Comparison of ENCODE assay signal across 11 mouse cellular contexts in the genomic region with DNA sequence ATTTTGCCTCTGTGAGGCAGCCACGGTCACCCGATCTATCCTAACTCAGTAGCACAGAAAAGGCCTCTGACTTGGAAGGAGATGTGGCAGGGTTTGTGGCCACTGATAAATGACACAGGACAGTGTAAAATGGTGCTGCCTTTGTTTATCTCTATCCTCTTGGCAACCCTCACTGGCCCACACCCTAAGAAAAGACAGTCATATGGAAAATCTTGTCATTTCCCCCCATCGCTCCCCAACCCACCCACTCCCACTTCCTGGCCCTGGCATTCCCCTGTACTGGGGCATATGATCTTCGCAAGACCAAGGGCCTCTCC. TPM values are rescaled to one million over a fixed set of nuclear protein-coding genes. Genes with fewer than 3 reads are reported as not detected.
DNase-seq lines count a peak whose midpoint lies in the region; ATAC-seq and TF ChIP-seq lines count a peak whose summit lies in the region.
"Had no signal": no experiment of that assay in that cellular context is flagged by ENCODE, and none has a peak within 500 bp of the region (broad histone marks: within the 10 kb centered on the region; RNA-seq: fewer than 3 reads in every experiment).

No protein-coding gene starts in this region.

- peak overlapping the region; percentile 70 for H3K27ac ChIP-seq in lung, postnatal 0 days (ENCODE audit: low read length)
- peak overlapping the region; percentile 93 for H3K27ac ChIP-seq in heart, embryonic 16.5 days (ENCODE audit: low read length)
- H3K27ac ChIP-seq in limb, embryonic 11.5 days (replicated peaks; ENCODE audit: low read depth, low read length): no peak overlapping the region
- H3K27ac ChIP-seq in stomach, embryonic 14.5 days (ENCODE audit: low read length): peak overlapping the region; percentile 72; the same call in 1 of the 2 replicates
- H3K27ac ChIP-seq: hindbrain, embryonic 15.5 days had no signal

- DNase-seq in lung, postnatal 0 days (ENCODE audit: low spot score): no peak
- DNase-seq in lung, postnatal 10 days: no peak
- DNase-seq in limb, embryonic 11.5 days (ENCODE audit: low spot score): no peak
- no peak for DNase-seq in left cerebral cortex, adult 18-20 months (ENCODE audit: low spot score in 2 of 2)
- DNase-seq in right cerebral cortex, adult 18-20 months: no peak
- DNase-seq: adrenal gland, postnatal 25 days; gastrocnemius, postnatal 10 days had no signal

- no peak overlapping the region for H3K9ac ChIP-seq in lung, postnatal 0 days (replicated peaks; ENCODE audit: low read depth)
- peak overlapping the region; percentile 57 for H3K9ac ChIP-seq in heart, embryonic 16.5 days (ENCODE audit: low read length)
- peak overlapping the region; percentile 30; the same call in 1 of the 2 replicates for H3K9ac ChIP-seq in limb, embryonic 11.5 days (ENCODE audit: low read length)
- no peak overlapping the region for H3K9ac ChIP-seq in stomach, embryonic 14.5 days (replicated peaks; ENCODE audit: low read depth, low read length)
- H3K9ac ChIP-seq: hindbrain, embryonic 15.5 days had no signal

- peak; percentile 21; the same call in 1 of the 2 replicates for TF ChIP-seq EP300 in lung, postnatal 0 days (IDR thresholded peaks at IDR 0.05)

- H3K9me3 ChIP-seq in lung, postnatal 0 days (ENCODE audit: low read length): no peaks in the 10 kb centered on the region
- H3K9me3 ChIP-seq in heart, embryonic 16.5 days (replicated peaks; ENCODE audit: control insufficient read depth, low read length): no peaks in the 10 kb centered on the region
- H3K9me3 ChIP-seq in limb, embryonic 11.5 days (ENCODE audit: control insufficient read depth, low read length): no peaks in the 10 kb centered on the region
- H3K9me3 ChIP-seq in stomach, embryonic 14.5 days (ENCODE audit: control insufficient read depth, low read depth, low read length): no peaks in the 10 kb centered on the region
- H3K9me3 ChIP-seq: hindbrain, embryonic 15.5 days had no signal

- TF ChIP-seq CTCF in lung, postnatal 0 days (IDR thresholded peaks at IDR 0.05): no peak

- ATAC-seq in lung, postnatal 0 days: peak; percentile 46
- ATAC-seq in heart, embryonic 16.5 days (replicated peaks; ENCODE audit: extremely low read depth, insufficient read depth, low FRiP score): no peak
- ATAC-seq in limb, embryonic 11.5 days (ENCODE audit: insufficient number of reproducible peaks, low FRiP score, low TSS enrichment, low read depth): no peak
- no peak for ATAC-seq in stomach, embryonic 14.5 days (ENCODE audit: insufficient number of reproducible peaks, insufficient read depth, low FRiP score, low read depth)
- ATAC-seq: forebrain, embryonic 14.5 days had no signal

- H3K4me2 ChIP-seq in lung, postnatal 0 days (replicated peaks; ENCODE audit: low read depth, low read length): no peak overlapping the region
- no peak overlapping the region for H3K4me2 ChIP-seq in heart, embryonic 16.5 days (ENCODE audit: low read depth, low read length)
- H3K4me2 ChIP-seq in limb, embryonic 11.5 days (ENCODE audit: low read depth, severe bottlenecking): no peak overlapping the region
- H3K4me2 ChIP-seq in stomach, embryonic 14.5 days (replicated peaks; ENCODE audit: low read depth, low read length): no peak overlapping the region
- H3K4me2 ChIP-seq: hindbrain, embryonic 15.5 days had no signal

- peaks cover 18% of the 10 kb centered on the region for H3K4me1 ChIP-seq in lung, postnatal 0 days (ENCODE audit: insufficient read depth, low read depth, low read length)
- peaks cover 51% of the 10 kb centered on the region for H3K4me1 ChIP-seq in heart, embryonic 16.5 days (ENCODE audit: control insufficient read depth, insufficient read depth, low read length)
- H3K4me1 ChIP-seq in limb, embryonic 11.5 days (ENCODE audit: control insufficient read depth, insufficient read depth, low read length): peaks cover 20% of the 10 kb centered on the region
- H3K4me1 ChIP-seq in stomach, embryonic 14.5 days (ENCODE audit: control insufficient read depth, insufficient read depth, low read length): peaks cover 7% of the 10 kb centered on the region

- WGBS in lung, postnatal 0 days: 63% methylated on average over 4 of the region's 4 CpGs
- 51% methylated on average over 4 of the region's 4 CpGs for WGBS in heart, embryonic 16.5 days
- 67% methylated on average over 4 of the region's 4 CpGs for WGBS in limb, embryonic 11.5 days
- 55% methylated on average over 4 of the region's 4 CpGs for WGBS in stomach, embryonic 14.5 days

- H3K27me3 ChIP-seq in lung, postnatal 0 days (replicated peaks; ENCODE audit: insufficient read depth, low read length): no peaks in the 10 kb centered on the region
- no peaks in the 10 kb centered on the region for H3K27me3 ChIP-seq in heart, embryonic 16.5 days (ENCODE audit: control insufficient read depth, insufficient read depth, low read length)
- no peaks in the 10 kb centered on the region for H3K27me3 ChIP-seq in limb, embryonic 11.5 days (ENCODE audit: control insufficient read depth, insufficient read depth, low read length)
- H3K27me3 ChIP-seq in stomach, embryonic 14.5 days (ENCODE audit: control insufficient read depth, insufficient read depth, low read length): no peaks in the 10 kb centered on the region
- H3K27me3 ChIP-seq: hindbrain, embryonic 15.5 days had no signal

- 0 out of 2 replicates have a peak, but pooled peaks cover 8% of the 10 kb centered on the region for H3K36me3 ChIP-seq in lung, postnatal 0 days (ENCODE audit: insufficient read depth, low read length)
- H3K36me3 ChIP-seq in heart, embryonic 16.5 days (ENCODE audit: control insufficient read depth, insufficient read depth): peaks cover 3% of the 10 kb centered on the region
- no peaks in the 10 kb centered on the region for H3K36me3 ChIP-seq in limb, embryonic 11.5 days (ENCODE audit: control insufficient read depth, insufficient read depth, low read length)
- H3K36me3 ChIP-seq in stomach, embryonic 14.5 days (ENCODE audit: control insufficient read depth, insufficient read depth, low read length): no peaks in the 10 kb centered on the region
- H3K36me3 ChIP-seq: hindbrain, embryonic 15.5 days had no signal

- no peak overlapping the region for H3K4me3 ChIP-seq in lung, postnatal 0 days (ENCODE audit: low read depth, low read length)
- H3K4me3 ChIP-seq in heart, embryonic 16.5 days (ENCODE audit: low read length): no peak overlapping the region
- no peak overlapping the region for H3K4me3 ChIP-seq in limb, embryonic 11.5 days (ENCODE audit: low read depth, low read length)
- H3K4me3 ChIP-seq in stomach, embryonic 14.5 days (ENCODE audit: low read depth, low read length): no peak overlapping the region
- H3K4me3 ChIP-seq: hindbrain, embryonic 15.5 days had no signal

RNA-seq across cellular contexts. Expression of a gene that starts 7.2 kb away (rescaled TPM):
- 34.5 and 35.9 TPM in 2 replicates for polyA plus RNA-seq in lung, postnatal 0 days (2015; fragmentation: Nextera tagmentation; extraction: Ambion mirVana)
- polyA plus RNA-seq in heart, embryonic 16.5 days (2015; fragmentation: Nextera tagmentation; extraction: Ambion mirVana): 45.2 and 47.3 TPM in 2 replicates
- polyA plus RNA-seq in limb, embryonic 11.5 days (2014; fragmentation: Nextera tagmentation; extraction: Ambion mirVana): 26.9 and 28.2 TPM in 2 replicates
- 33.0 and 33.5 TPM in 2 replicates for polyA plus RNA-seq in stomach, embryonic 14.5 days (2014; fragmentation: Nextera tagmentation; extraction: Ambion mirVana)
- total RNA-seq in left cerebral cortex, adult 18-20 months (2021): 10 to 100 TPM; 48.7 to 49.6 TPM

RNA-seq across cellular contexts. Expression of a gene that starts 9.7 kb away (rescaled TPM):
- 4.3 and 4.7 TPM in 2 replicates for polyA plus RNA-seq in lung, postnatal 0 days (2015; fragmentation: Nextera tagmentation; extraction: Ambion mirVana)
- polyA plus RNA-seq in heart, embryonic 16.5 days (2015; fragmentation: Nextera tagmentation; extraction: Ambion mirVana): 2.0 and 3.2 TPM in 2 replicates
- 0.04 and 0.26 TPM in 2 replicates for polyA plus RNA-seq in limb, embryonic 11.5 days (2014; fragmentation: Nextera tagmentation; extraction: Ambion mirVana)
- 0.75 and 1.4 TPM in 2 replicates for polyA plus RNA-seq in stomach, embryonic 14.5 days (2014; fragmentation: Nextera tagmentation; extraction: Ambion mirVana)
- total RNA-seq in left cerebral cortex, adult 18-20 months (2021): 1 to 10 TPM; 4.4 to 4.8 TPM

RNA-seq across cellular contexts. Expression of a gene that starts 19.8 kb away (rescaled TPM):
- polyA plus RNA-seq in lung, postnatal 0 days (2015; fragmentation: Nextera tagmentation; extraction: Ambion mirVana): 11.9 and 13.6 TPM in 2 replicates
- polyA plus RNA-seq in heart, embryonic 16.5 days (2015; fragmentation: Nextera tagmentation; extraction: Ambion mirVana): 1.2 TPM in 1 of 2 replicates, not detected in the other
- not detected in 2 replicates for polyA plus RNA-seq in limb, embryonic 11.5 days (2014; fragmentation: Nextera tagmentation; extraction: Ambion mirVana)
- 22.2 and 24.8 TPM in 2 replicates for polyA plus RNA-seq in stomach, embryonic 14.5 days (2014; fragmentation: Nextera tagmentation; extraction: Ambion mirVana)
- not detected for total RNA-seq in left cerebral cortex, adult 18-20 months (2021)
- total RNA-seq: adrenal gland, postnatal 25 days; gastrocnemius, postnatal 10 days had no signal
- polyA plus RNA-seq: forebrain, embryonic 14.5 days; hindbrain, embryonic 15.5 days had no signal

RNA-seq across cellular contexts. Expression of a gene that starts 24.5 kb away (rescaled TPM):
- polyA plus RNA-seq in lung, postnatal 0 days (2015; fragmentation: Nextera tagmentation; extraction: Ambion mirVana): 1.6 TPM in 2 replicates
- 3.2 and 3.4 TPM in 2 replicates for polyA plus RNA-seq in heart, embryonic 16.5 days (2015; fragmentation: Nextera tagmentation; extraction: Ambion mirVana)
- 0.48 and 0.57 TPM in 2 replicates for polyA plus RNA-seq in limb, embryonic 11.5 days (2014; fragmentation: Nextera tagmentation; extraction: Ambion mirVana)
- 1.3 and 2.0 TPM in 2 replicates for polyA plus RNA-seq in stomach, embryonic 14.5 days (2014; fragmentation: Nextera tagmentation; extraction: Ambion mirVana)
- 1 to 10 TPM; 3.0 to 3.1 TPM for total RNA-seq in left cerebral cortex, adult 18-20 months (2021)

RNA-seq across cellular contexts. Expression of a gene that starts 26.8 kb away (rescaled TPM):
- 0.95 and 1.1 TPM in 2 replicates for polyA plus RNA-seq in lung, postnatal 0 days (2015; fragmentation: Nextera tagmentation; extraction: Ambion mirVana)
- polyA plus RNA-seq in heart, embryonic 16.5 days (2015; fragmentation: Nextera tagmentation; extraction: Ambion mirVana): 0.10 and 0.24 TPM in 2 replicates
- polyA plus RNA-seq in limb, embryonic 11.5 days (2014; fragmentation: Nextera tagmentation; extraction: Ambion mirVana): 0.05 TPM in 1 of 2 replicates, not detected in the other
- 2.1 and 2.8 TPM in 2 replicates for polyA plus RNA-seq in stomach, embryonic 14.5 days (2014; fragmentation: Nextera tagmentation; extraction: Ambion mirVana)
- total RNA-seq in left cerebral cortex, adult 18-20 months (2021): 100 to 1,000 TPM; 184 to 206 TPM

Comparison
In these comparisons a context has a peak if more than half of its experiments do, and no peak if none do; other contexts are left out.
1. H3K9ac ChIP-seq: peak in heart, embryonic 16.5 days (single experiment) and limb, embryonic 11.5 days (single experiment); none in lung, postnatal 0 days (single experiment) and stomach, embryonic 14.5 days (single experiment).